Mouse (Mus musculus) fibroblast of lung, adult 2 months (primary cell): ENCODE results near the gene Cdcp2.

Source experiments
- DNase-seq: peaks from one replicate; pipeline ENCODE4 v3.0.0-alpha.2; 2011; ENCODE audit warnings: low read depth

Cdcp2 gene

DNA sequence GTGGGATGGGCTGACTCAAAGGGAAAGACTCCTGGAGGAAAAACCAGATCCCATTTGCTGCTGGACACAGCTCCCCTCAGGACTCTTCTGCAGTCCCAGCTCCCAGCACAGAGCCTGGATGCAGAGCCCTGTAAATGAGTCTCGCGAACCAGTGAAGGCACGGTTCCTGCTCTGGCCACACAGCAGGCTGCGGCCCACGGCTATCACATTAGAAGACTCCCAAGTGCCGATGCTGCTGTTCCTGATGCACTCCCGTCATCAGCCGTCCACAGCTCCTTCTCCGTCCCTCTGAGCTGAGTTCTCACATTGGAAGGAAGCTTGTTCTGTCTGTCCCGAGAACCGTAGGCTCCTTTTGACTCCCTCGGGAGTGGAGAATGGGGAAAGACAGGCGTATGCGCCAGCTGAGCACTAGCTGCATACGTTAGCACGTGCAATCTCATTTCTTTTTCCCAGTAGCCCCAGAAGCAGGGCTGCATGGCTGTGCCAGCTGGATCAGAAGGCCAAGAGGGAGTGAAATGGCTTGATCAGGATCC lies at the start of gene Cdcp2:
Gene Cdcp2, plus strand, starts transcription at position 51 of the 533 bp plus-strand sequence.
- no peak for DNase-seq

DNA sequence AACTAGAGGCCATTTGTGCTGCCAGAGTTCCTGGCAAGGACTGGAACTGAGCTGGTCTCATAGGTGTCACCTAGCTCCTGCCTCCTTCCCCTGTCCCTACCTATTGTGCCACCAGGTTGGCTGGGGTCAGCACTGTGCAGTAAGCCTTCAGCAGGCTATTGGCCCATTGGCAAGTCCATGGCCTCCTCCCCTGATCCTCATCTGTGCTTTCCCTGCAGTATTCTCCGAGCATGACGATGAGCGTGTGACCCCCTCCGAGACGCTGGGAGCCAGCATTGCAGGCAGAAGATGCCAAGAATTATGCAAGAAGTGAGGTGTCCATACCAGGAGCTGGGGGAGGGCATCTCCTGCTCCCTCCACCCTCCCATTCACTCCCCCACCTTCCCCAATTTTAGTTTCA lies 48.9 kb upstream of the Cdcp2 start:
- no peak for DNase-seq

DNA sequence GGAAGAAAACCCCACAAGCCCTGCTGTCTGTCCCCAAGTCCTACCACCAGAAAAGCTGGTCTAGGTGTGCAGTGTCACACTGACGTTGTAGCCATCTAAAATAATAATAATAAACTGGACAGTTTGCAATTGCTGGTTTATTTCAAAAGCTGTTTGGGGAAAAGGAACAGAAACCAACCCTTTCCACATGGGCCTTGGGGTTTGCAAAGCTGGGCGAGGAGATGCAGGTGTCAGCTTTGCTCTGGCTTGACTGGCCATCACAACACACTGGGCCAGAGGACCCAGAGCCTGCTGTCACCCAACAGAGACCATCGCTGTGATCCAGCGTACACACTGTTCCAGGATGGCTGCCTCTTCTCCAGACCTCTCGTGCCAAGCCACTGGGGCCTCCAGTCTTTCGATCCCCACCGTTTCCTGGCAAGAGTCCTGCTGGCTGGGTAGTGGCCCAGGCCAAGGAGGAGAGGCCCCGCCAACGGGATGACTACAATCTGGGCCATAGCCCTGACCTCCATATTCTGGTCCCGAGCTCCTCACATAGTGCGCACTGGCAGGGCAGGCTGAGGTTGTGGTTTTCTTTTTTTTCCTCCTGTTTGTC lies 48.0 kb upstream of the Cdcp2 start:
- no peak for DNase-seq

DNA sequence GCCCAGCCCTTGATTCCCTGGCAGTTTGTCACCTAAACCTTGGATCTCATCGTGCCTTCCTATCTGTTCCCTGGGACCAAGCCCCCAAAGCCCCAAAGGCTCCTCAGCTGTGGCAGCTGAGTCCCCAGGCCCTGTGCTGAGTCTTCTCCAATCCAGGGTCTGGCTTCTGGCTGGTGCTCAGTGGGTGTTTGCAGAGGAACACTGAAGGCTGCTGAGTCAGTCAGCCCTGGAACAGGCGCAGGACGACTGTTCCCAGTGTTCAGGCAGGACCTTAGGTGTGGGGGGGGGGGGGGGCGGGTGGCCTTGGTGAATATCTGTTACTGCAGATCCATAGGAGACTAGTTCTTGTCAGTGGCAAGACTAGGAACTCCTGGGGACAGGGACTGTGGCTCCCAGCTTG lies 44.8 kb upstream of the Cdcp2 start:
- no peak for DNase-seq

DNA sequence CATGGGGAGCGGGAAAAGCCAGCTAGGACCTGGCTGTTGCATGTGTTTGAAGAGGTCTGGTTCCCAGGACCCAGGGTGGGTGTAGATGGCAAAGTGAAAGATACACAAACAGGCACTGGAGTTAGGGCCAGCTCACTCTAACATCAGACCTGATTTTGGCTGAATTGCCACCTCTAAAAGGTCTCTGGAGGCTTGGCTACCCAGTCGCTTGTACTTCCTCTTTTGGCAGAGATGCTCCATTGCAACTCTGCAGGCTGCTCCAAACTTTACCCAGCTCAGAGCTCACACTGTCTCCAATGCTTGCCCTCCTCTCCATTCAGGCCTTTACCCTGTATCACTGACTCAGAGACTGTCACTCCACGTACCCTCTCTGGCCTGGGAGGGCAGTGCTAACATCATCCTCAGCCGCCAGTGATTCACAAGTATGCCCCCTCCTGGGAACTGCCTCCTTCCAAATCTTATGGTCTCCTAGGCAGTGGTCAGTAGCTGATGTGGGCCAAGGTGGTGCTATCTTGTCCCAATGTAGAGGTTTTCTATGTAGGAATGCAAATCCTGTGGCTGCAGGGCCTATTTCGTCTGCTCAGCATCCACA lies 43.6 kb upstream of the Cdcp2 start:
- DNase-seq, result no peak

DNA sequence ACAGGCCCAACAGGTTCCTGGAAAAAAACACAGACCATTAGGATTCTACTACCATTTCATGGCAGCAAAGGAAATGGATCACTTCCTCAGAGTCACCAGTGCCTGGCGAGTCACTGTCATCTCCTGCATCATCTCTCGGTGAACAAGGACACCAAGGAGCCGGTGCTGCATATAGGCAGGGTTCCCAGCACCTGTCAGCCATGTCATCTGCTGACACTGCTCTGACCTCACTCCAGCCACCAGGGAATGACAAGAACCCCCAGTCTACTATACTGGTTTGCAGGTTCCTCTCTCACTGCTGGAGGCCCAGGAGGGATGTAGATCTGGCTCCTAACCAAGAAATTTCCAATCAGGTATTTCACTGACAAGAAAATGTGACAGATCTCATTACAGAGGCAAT lies 40.6 kb upstream of the Cdcp2 start:
- DNase-seq, result no peak

DNA sequence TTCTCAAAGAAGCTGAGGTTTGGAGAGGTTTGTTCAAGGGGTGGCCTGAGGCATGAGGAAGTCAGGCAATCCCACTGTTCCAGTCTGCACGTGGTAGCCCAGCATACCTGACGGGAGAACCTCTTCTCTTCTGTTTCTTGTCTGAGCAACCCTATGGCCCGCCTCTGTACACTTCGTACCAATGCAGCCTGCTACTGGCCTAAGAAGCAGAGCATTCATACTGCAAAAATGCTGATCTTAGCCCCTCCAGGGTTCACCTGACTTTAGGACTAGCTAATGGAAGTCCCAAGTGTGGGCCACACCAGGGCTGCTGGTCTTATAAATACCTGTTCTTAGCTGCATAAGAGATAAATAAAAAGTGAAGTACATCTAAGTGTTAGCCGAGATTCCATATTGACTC lies 38.3 kb upstream of the Cdcp2 start:
- DNase-seq, result no peak

DNA sequence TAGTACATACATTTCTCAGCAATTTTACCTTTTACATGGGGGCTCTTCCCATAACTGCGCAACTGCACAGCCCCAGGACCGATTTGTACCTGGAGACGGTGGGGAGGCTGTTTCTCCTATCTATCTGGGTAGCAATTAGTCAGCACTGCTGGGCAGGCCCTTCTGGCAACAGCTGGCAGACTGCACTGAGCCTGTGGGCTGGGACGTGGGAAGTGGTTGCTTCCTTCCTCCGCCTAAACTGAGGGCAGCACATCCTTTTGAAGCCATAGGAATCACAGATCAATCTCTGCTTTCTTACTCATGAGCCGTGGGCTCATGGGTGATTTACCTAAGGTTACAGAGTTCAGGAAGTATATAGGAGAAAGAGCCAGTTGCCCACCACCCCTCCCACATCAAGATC lies 37.9 kb upstream of the Cdcp2 start:
- DNase-seq, result no peak

DNA sequence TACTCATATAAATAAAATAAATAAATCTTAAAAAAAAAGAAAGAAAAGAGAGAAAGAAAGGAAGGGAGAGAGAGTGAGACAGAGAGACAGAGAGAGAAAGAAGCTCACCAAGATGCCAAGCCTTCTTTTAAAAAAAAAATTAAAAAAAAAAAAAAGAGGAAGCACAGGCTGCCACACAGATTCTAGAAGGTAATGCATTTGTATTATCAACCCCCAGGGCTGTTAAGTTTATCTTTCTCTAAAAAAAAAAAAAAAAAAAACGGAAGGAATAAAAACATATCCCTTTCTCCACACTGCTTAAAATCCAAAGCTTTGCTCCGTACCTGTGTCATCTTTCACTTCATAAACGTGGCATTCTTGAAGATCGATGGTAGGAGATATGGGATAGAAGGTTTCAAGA lies 35.1 kb upstream of the Cdcp2 start:
- no peak for DNase-seq

DNA sequence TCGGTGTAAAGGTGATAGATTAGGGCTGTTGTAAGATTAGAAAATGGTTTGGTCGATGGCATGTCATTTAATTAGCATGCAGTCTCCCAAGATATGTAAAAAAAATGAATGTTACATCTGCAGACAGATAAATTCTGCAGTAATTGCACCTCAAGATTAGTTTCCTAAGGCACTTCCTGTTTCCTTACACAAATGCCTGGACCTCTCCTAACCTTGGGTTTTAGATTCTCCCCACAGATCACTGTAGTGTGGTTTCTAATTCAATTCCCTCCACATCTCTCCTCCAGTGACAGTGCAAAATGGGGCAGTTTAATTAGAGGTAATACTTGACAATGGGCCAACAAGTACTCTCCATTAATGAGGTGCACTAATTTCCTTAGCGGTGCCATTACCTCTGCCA lies 33.5 kb upstream of the Cdcp2 start:
- DNase-seq, result no peak

DNA sequence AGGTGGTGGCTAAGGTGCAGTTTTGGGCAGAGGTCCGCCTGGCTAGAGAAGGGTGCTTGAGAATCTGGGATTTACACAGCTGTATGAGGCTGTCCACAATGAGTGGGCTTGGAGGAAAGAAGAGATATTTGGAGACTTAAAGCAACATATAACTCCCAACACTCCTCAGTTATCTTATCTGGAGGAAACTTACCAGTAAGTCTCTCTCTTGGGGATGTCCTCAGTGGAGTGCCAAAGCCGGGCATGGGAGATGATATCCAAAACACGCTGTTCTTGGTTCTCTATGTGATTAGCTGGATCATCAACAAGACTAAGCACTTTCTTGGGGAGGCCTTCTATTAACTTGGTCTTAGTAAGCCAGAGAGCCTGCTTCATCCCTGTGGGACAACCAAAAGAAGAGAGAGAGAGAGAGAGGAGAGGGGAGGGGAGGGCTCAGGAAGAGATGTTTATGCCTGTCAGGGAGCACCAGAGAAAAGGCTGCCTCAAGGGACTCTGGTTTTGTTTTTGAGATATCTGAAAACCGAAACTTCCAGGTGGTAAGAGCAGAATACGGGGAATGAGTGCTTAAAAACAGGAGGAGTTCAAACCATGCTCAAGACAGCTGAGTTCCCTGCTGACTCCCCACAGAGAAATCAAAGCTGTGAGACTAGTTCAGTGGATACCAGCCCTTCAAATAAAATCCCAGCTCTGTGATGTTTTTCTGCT lies 32.1 kb upstream of the Cdcp2 start:
- DNase-seq, result no peak

DNA sequence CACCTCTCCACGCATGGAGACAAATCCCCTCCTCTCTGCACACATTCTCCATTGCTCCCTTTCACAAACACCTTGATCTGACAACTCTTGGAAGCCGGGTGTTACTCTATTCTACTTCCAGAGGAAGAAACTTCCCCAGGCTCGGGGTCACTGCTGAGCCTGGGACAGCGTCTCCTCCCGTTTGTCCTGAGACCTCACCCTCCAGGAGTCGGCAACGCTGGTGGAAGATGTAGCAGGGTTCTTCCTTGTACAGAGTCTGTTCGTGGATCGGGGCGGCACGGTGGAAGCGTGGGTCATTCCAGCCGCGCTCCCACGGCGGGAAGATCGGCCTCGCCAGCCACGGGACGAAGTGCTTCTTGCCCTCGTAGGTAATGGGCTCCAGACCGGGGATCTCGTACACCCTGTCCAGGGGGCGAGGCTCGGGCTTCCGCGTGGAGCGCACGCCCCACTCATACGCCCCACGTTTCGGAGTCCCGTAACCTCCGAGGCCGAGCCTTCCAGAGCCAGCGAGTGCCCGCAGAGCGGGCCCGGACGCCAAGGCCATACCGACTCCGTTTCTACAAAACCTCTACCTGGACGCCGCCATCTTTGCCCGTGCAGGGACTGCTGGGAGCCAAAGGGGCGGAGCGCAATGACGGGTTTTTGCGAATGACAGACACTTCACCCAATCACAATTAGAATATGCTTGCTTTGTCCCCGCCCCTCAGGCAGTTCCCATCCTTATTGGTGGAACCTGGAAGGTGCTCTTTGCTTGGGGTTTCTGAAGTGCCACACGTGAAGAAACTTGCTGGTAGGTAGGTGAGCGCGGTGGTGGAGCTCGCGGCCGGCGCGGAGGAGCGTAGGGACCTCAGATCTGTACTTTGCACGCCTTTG lies 30.2 kb upstream of the Cdcp2 start, which contains the start of the genes Mrpl37 and Cyb5rl:
Gene Mrpl37, minus strand, starts transcription at position 617 of the 873 bp plus-strand sequence.
Gene Cyb5rl, plus strand, starts transcription at position 737 of the 873 bp plus-strand sequence.
- DNase-seq, result peak; percentile 97

DNA sequence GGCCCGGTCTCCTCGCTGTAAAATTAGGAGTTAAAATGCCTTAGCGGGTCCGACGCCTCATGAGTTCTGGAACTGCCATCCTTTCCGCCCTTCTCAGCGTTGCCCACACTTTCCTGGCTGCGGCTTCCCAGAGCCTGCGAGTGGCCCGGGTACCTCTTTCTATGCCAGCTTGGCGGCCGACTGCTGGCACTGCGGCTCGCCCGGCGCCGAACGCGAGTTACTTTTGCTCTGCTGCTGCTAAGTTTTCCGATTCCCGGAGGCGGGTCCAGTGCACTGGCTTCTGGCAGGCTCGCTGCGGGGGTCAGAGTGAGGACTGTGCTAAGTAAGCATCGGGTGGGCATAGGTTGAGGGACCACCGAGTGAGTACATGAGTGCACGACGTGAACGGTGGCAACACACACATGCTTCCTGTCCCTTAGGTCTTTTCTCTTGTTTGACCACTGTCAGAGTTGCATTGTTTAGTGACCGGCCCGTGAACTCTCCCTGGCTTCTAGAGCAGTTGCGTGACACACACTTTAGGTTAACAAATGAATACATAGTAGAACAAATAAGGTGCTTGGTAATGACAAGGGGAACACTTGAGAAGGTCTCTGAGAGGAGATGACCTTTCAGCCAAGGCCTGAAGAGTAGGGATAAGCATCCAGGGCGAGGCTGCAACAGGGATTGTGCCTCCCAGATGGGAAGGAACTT lies 29.4 kb upstream of the Cdcp2 start:
- DNase-seq, result no peak

DNA sequence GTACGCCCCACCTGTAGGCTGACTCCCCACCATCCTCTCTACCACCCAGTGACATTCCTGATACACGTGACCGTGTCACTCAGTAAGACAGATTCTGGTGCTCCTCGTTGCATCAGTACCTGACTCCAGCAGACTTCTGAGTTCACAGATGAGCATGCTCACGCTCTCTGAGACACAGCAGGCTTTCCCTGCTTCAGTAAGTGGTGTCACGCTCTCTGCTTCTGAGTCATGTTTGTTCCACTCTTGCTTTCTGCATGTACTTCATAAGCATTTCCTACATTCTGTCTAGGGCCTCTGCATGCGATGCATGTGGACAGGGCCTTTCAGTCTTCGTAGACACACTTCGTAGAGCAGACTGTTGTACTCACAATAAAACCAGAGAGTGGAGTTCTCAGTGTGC lies 24.3 kb upstream of the Cdcp2 start:
- DNase-seq, result no peak

DNA sequence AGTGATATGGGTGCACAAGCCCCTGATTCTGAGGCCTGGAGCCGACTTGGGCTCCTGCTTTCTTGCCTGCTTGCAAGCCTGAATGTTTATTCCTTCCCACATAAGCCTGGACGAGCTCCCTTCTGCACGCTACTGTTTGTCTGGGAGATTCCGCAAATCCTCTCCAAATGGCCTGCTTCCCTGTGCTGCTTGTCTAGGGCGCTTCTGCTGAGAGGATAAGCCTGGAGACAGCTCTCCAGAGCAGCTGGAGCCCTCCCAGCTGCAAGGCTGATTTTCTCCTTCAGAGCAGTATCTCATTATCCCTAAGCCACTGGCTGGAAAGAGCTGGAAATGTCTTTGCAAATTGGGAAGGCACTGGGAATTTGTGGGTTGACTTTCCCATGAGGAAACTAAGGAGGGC lies 21.2 kb upstream of the Cdcp2 start:
- no peak for DNase-seq

DNA sequence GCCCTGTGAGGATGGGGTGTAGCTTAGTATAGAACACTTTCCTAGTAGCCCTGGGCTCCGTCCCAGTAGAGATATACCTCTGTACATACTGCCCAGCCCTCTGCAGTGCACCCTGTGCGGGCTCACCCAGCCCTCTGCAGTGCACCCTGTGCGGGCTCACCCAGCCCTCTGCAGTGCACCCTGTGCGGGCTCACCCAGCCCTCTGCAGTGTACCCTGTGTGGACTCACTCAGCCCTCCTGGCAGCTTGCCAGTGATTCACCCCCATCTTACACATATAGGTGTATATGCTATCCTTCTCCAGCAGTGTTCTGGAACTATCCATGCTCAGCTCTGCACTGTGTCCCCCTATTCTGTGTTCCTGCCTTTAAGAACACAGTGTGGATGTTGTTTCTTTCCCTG lies 17.8 kb upstream of the Cdcp2 start:
- DNase-seq, result no peak

DNA sequence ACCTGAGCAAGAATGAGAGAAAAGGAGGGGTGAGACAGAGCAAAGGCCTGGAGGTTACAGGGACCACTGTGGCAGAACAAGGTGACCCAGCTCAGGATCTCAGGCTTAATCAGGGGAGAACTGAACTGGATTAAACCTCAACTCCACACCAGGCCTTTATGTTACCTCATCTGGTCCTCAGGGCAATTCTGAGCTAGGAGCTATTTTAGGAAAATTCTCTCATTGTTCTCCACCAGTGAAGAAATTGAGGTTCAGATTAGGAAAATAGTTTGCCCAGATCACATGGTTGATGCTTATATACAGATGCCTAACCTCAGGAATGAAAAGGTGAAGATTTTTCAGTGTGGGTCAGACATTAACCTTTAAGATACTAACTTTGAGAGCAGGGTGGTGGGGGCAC lies 17.0 kb upstream of the Cdcp2 start:
- DNase-seq, result no peak

DNA sequence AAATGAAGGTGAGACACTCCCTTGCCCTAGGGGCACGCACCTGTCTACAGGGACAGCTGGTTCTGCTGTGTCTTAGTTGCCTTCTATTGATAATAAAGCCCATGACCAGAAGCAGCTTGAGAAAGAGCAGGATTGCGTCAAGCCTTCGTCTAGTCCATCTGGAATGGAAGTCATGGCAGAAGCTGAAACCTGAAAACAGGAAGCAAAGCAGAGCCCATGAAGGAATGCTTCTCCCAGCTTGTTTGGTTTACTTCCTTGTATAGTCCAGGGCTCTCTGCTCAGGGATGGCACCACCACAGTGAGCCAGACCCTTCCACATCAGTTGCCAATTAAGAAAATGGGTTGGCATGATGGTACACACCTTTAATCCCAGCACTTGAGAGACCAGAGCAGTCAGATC lies 14.5 kb upstream of the Cdcp2 start:
- DNase-seq, result no peak

DNA sequence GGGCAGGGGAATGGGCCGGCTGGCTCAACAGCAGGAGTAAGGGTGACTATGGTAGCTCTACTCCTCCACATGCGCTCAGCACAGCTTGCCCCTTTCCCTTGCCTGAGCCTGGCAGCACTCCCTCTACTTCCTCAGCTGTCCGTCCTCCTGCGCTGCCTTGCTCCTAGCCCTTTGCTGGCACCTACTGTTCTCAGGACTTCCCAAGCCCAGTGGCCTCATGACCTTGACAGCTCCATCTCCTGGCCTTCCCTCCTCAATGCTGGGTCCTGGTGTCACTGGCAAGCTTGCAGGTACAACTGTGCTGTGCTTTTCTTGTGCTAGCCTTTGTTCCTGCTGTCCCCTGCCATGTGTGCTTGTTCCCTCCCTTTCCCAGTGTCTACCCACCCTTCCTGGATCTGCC lies 13.6 kb upstream of the Cdcp2 start:
- no peak for DNase-seq

DNA sequence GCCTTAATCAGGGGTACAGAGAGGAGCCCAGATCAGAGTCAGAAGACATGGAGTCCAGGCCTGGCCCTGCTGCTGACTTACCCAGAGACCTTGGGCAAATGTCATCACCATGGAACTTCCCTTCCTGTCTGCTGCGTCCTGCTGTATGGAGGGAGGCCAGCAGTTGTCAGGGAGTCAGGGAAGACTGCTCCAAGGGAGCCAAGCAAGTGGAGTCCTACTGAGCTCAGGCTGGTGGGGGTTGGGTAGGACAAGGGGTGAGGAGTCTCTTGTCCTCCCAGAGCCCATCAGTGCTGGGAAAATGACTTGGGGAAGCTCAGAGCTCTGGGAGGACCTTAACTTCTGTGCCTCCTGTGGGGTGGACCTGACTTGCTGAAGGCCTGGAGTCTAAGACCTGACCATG lies 12.3 kb upstream of the Cdcp2 start:
- no peak for DNase-seq

DNA sequence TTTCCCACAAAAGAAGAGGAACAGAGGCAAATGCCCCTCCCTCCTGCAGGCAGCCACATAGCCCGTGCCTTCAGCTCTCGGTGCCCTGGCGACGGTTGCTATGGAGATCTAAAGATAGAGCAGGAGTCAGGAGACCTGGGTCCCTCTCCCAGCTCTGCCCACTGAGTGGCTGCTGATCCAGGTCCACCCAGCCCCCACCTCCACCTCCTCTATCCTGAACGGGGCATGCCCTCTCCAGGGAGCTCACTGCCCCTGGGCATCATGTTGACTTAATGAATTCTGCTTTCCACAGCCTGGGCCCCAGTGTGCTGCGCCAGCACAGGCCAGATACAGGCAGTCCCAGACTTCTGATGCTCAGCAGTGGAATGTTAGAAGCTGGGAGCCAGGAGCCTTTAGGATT lies 11.8 kb upstream of the Cdcp2 start:
- DNase-seq, result no peak

DNA sequence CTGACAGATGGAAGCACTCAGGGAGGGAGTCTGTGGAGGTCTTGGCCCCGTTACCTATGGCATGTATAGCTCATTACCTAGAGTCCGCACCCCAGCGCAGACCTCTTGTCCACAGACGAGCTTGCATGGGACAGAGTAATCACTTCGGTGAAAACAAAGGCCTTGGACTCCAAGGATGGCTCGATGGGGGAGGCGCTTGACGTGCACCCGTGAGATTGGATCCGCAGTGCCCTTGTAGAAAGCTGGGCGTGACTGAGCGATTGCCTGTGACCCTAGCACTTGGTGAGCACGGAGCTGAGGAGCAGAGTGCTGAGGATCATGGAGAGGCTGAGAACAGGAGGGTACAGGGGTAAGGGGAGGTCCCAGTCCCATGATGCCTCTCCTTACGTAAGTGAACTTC lies 5.0 kb upstream of the Cdcp2 start:
- DNase-seq, result no peak
